Mouse (Mus musculus): ENCODE data around the gene Shank2. TPM values are rescaled to one million over a fixed set of nuclear protein-coding genes. Genes with fewer than 3 reads are reported as not detected.
A peak's percentile ranks its signal among the peaks of the same experiment; 100 is the strongest.

Shank2 gene
- polyA plus RNA-seq, 1 experiment from 2014 or later: 0.39 TPM

DNA sequence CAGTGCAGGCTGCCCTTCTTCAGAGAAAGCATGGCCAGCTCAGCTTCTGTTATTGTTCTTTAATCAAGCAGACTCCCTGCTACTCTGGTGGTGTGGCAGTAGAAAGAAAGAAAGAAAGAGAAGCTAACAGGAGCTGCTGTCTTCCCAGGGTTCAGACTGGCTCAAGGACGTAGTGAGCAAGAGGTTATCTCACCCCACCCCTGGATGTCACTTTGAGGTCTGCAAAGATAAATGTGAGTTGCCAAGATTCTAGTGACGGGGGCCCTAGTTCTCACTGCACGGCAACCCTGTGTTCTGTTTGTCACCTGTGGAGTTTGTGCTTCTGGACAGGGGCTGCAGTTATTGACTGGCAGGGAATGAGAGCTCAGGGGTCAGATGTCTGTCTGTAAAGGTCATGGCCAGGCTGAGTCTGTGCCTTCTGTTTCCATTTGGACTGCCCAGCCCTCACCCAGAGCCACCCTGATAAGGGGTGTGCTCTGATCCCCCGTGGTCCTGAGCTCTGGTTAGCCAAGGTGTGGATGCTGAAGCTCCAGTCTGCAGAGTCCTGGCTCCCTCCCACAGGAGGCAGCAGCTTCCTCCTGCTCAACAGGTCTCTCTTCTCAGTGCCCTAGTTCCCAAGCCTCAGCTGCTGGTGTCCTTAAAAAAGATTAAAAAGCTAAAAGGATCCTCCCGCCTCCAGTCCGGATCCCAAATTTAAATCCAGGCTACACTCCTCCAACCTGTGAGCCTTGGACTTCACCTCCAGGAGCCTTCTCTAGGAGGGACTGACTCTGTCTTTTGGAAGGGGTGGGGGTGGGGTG lies 238.0 kb downstream of the Shank2 start:
- Histone ChIP-seq H3K4me3 (no peak overlapping the region), H3K9me3 (no peaks in the 10 kb centered on the region), H3K4me2 (replicated peaks) (no peak overlapping the region), H3K9ac (no peak overlapping the region), H3K27ac (no peak overlapping the region), H3K36me3 (no peaks in the 10 kb centered on the region), H3K4me1 (peaks cover 12% of the 10 kb centered on the region), H3K27me3 (peaks cover 5% of the 10 kb centered on the region; the same call in 1 of the 2 replicates)
- ATAC-seq (ENCODE audit: low FRiP score, low read depth): no peak
- 45% methylated on average over 6 of the region's 6 CpGs for WGBS

DNA sequence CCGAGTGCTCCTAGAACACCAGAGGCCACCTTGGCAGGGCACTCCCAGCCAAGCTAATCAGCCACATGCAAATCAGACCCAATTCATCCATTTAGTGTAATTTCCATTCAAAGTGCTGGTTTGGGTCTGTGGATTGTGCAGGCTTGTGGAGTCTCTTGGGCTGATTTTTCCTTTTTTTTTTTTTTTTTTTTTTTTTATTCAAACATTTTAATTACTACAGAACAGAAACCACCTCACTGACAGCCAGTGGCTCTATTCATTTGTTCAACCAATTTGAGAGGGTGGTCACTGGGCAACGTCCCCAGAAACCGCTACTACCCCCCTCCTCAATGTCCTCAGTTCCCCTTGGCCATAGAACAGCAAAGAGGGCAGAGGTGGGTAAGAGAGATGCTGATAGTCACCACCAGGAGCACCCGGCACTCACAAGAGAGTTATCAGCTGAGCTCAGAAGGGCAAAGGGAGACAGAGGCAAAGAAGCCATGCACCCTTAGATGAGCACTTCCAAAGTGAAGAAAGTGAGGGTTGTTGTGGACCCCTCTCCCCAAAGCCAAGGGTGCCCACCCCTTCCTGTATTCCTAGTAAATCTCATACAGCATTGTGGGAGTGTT lies 239.1 kb downstream of the Shank2 start:
- ATAC-seq (ENCODE audit: low FRiP score, low read depth): no peak
- Histone ChIP-seq H3K9me3 (no peaks in the 10 kb centered on the region), H3K4me3 (no peak overlapping the region), H3K36me3 (no peaks in the 10 kb centered on the region), H3K4me2 (replicated peaks) (no peak overlapping the region), H3K27me3 (peaks cover 5% of the 10 kb centered on the region; the same call in 1 of the 2 replicates), H3K9ac (no peak overlapping the region), H3K27ac (no peak overlapping the region), H3K4me1 (peaks cover 12% of the 10 kb centered on the region)
- WGBS: 79% methylated on average over 4 of the region's 4 CpGs

DNA sequence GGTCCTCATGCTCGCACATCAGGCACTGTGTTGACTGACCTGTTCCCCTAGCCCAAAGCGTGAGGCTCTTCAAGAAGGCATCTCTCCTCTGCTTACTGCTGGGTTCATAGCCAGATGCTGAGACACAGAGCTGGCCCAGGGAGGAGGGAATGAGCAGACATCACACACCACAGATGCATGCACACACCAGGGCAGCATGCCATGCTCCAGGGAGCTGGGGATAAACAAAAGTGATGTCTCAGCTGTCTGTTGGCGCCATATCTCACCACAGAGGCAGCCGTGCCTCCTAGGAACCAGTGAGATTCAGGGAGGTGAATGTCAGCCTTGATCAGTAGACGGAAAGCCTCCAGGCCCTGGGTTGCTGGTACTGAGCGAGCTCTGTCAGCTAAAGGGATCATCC lies 242.5 kb downstream of the Shank2 start:
- ATAC-seq (ENCODE audit: low FRiP score, low read depth): no peak
- no peak overlapping the region for H3K27ac ChIP-seq
- WGBS: 83% methylated on average over 6 of the region's 6 CpGs

DNA sequence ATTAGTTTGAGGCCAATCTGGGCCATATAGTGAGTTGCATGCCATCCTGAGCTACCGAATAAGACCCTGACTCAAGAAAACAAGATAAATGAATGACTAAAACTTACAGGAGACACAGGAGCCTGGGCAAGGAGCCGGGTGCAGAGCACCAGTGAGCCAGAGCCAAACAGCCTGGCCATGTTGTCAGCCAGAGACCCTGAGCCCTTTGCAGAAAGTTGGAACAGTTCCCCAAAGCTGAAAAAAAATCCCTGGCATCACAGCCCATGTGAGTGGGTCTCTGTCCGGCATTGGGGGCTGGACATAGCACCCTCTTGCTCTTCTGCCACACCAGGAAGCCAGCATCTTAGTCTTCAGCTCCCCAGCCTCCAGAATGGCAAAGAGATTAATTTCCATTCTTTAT lies 244.5 kb downstream of the Shank2 start:
- Histone ChIP-seq H3K4me1 (no peaks in the 10 kb centered on the region), H3K9me3 (no peaks in the 10 kb centered on the region), H3K27ac (no peak overlapping the region), H3K4me2 (replicated peaks) (no peak overlapping the region), H3K4me3 (no peak overlapping the region), H3K36me3 (no peaks in the 10 kb centered on the region), H3K9ac (no peak overlapping the region), H3K27me3 (0 out of 2 replicates have a peak, but pooled peaks cover 2% of the 10 kb centered on the region)
- WGBS: 75% methylated on average over 3 of the region's 3 CpGs
- no peak for ATAC-seq (ENCODE audit: low FRiP score, low read depth)

More for the DNA sequence above, 242.5 kb downstream of the Shank2 start:
- Histone ChIP-seq H3K4me3 (no peak overlapping the region), H3K27me3 (0 out of 2 replicates have a peak, but pooled peaks cover 2% of the 10 kb centered on the region), H3K4me2 (replicated peaks) (no peak overlapping the region), H3K36me3 (no peaks in the 10 kb centered on the region), H3K9me3 (no peaks in the 10 kb centered on the region), H3K9ac (no peak overlapping the region), H3K4me1 (0 out of 2 replicates have a peak, but pooled peaks cover 2% of the 10 kb centered on the region)

DNA sequence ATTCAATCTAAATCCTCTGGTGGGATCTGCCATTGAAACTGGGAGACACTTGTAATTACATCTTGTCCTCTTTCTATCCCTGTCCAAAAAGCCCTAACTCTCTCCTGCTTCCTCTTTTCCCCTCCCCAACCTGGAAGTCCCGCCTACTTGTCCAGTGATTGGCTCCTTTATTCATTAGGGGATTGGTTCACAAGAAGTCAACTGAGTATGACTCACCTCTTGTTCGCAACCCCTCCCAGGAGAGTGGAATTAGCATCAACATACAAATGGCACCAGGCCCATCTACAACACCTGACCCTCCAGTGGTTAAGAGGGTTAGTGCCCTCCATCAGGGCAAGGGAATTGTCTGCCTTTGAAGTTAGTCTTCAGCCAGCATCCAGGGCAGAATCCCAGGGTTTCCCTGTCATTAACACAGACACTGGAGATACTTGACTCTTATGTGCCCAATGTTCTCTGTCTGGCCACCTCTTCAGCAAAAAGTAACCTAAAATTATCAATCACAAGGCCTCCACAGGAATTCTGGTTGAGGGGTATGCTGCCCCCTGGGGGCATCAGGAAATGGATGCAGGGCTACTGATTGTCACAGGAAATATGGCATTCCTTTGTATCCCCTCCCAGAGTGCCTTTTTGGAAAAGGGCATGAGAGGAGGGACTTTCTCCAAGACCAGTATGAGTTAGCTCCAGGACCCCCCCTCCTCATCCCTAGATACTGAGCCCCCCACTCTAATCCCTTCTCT lies 247.1 kb downstream of the Shank2 start:
- ATAC-seq (ENCODE audit: low FRiP score, low read depth): no peak
- 41% methylated on average over 2 of the region's 2 CpGs for WGBS

DNA sequence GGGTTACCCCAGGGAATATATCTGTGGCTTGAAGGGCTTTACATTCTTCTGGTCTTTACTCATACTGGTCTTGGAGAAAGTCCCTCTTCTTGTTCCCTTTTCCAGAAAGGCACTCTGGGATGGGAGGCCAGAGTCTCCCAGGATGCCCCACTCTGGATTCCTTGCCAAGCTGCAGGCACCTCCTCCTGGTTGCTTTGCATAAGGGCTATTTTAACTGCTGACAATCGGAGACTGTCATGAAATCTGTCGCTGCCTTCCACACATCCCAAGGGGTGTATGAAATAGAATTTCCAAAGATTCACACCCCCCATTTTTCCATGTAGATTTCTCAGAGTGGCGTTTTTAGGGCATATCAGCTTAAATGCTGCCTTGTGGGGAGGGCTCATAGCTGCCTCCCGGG lies 249.1 kb downstream of the Shank2 start:
- Histone ChIP-seq H3K4me3 (no peak overlapping the region), H3K27ac (no peak overlapping the region), H3K36me3 (no peaks in the 10 kb centered on the region), H3K9ac (no peak overlapping the region), H3K4me2 (replicated peaks) (no peak overlapping the region), H3K27me3 (no peaks in the 10 kb centered on the region), H3K9me3 (no peaks in the 10 kb centered on the region), H3K4me1 (no peaks in the 10 kb centered on the region)
- ATAC-seq (ENCODE audit: low FRiP score, low read depth): no peak
- 74% methylated on average over 4 of the region's 4 CpGs for WGBS

More for the DNA sequence above, 247.1 kb downstream of the Shank2 start:
- H3K4me2 ChIP-seq (replicated peaks): no peak overlapping the region
- no peak overlapping the region for H3K9ac ChIP-seq
- H3K36me3 ChIP-seq: no peaks in the 10 kb centered on the region
- H3K9me3 ChIP-seq: no peaks in the 10 kb centered on the region
- H3K27ac ChIP-seq: no peak overlapping the region
- H3K4me3 ChIP-seq: no peak overlapping the region
- no peaks in the 10 kb centered on the region for H3K4me1 ChIP-seq
- 0 out of 2 replicates have a peak, but pooled peaks cover 2% of the 10 kb centered on the region for H3K27me3 ChIP-seq

DNA sequence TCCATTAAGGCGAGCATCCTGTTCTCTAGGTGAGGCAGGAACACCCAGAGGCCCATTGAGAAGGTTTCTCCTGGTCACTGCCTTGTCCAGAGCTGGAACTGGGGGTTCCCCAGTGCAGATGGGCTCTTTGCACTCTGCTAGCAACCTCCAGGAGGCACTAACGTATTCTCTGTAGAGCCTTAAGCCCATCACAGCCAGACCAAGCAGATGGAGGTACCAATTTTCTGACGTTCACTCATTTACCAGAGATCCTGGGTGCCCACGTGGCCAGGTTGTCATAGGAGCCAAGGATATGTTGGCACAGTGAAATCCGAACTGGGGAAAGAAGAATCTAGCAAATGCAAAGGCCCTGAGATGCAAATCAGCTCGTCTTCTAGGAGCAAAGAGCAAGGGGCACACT lies 249.5 kb downstream of the Shank2 start:
- no peak overlapping the region for H3K4me3 ChIP-seq
- no peak overlapping the region for H3K9ac ChIP-seq
- no peaks in the 10 kb centered on the region for H3K27me3 ChIP-seq
- no peak overlapping the region for H3K27ac ChIP-seq
- no peaks in the 10 kb centered on the region for H3K4me1 ChIP-seq
- 61% methylated on average over 6 of the region's 6 CpGs for WGBS
- no peak overlapping the region for H3K4me2 ChIP-seq (replicated peaks)
- no peaks in the 10 kb centered on the region for H3K36me3 ChIP-seq
- ATAC-seq (ENCODE audit: low FRiP score, low read depth): no peak
- no peaks in the 10 kb centered on the region for H3K9me3 ChIP-seq

DNA sequence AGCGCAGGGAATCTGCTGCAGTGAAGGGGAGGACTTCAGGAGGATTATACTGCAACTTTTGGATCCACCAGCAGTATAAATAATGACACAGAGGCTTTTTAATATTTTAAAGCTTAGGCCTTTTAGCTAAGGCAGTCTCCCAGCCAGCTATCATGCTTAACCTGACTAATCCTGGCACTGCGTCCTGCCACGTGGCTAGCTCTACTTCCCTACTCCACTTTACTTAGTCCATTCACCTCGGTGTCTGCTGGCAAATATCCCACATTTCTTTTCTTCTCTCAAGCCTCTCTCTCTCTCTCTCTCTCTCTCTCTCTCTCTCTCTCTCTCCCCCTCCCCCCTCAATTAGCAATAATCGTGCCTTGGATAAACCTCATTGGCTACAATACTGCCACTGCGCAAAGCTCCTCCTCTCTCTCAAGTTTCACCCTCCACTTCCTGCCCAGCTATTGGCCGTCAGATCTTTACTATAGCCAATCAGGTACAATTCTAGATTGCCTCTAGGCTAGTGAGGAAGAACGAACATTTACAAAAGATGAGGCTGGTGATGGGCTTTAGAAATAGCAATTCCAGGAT lies 253.0 kb downstream of the Shank2 start:
- 0 out of 2 replicates have a peak overlapping the region, but pooled peaks have one; percentile 14 for H3K4me2 ChIP-seq (replicated peaks)

DNA sequence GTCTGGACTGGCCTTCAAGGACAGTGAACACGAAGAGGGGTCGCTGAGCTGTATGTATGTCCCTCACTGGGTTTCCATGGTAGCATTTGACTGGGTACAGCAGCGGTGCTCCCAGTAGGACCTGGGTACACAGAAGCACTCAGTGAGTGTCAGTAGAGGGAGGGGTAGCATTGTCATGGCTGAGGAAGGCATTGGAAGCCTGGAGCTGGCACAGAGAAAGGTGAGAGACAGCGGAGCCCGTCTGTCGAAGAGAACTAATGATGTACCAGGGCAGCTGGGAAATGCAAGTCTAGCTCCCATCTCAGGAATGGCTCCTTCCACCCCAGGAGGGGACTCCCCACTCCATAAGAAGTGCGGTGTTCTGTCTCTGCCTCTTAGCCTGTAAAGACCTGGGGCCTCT lies 256.1 kb downstream of the Shank2 start:
- WGBS: 69% methylated on average over 7 of the region's 7 CpGs
- no peak overlapping the region for H3K9ac ChIP-seq
- H3K27ac ChIP-seq: no peak overlapping the region
- H3K9me3 ChIP-seq: no peaks in the 10 kb centered on the region
- H3K4me3 ChIP-seq: no peak overlapping the region
- H3K36me3 ChIP-seq: no peaks in the 10 kb centered on the region
- no peak for ATAC-seq (ENCODE audit: low FRiP score, low read depth)
- H3K4me2 ChIP-seq (replicated peaks): no peak overlapping the region
- H3K4me1 ChIP-seq: no peaks in the 10 kb centered on the region
- no peaks in the 10 kb centered on the region for H3K27me3 ChIP-seq

More for the DNA sequence above, 253.0 kb downstream of the Shank2 start:
- ATAC-seq (ENCODE audit: low FRiP score, low read depth): no peak
- Histone ChIP-seq H3K27me3 (no peaks in the 10 kb centered on the region), H3K27ac (no peak overlapping the region), H3K36me3 (no peaks in the 10 kb centered on the region), H3K4me3 (no peak overlapping the region), H3K9me3 (no peaks in the 10 kb centered on the region), H3K9ac (no peak overlapping the region), H3K4me1 (no peaks in the 10 kb centered on the region)
- 34% methylated on average over 8 of the region's 8 CpGs for WGBS

DNA sequence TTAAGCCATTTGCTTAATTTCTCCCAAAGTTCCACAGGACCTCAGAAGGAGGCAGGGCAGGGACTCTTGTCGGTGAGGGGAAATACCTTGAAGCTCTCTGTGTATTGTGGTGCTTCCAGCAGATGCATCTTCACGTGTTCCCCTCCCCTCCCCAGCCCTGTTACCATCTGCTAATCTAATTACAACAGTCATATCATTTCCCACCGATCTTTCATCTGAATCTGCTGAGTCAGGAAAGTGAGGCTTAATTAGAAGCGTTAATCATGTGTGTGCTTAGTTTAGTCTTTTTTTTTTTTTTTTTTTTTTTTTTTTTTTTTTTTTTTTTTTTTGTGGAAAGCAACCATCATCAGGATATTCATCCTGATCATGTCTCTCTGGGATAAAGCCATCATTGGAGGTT lies 256.6 kb downstream of the Shank2 start:
- no peak for ATAC-seq (ENCODE audit: low FRiP score, low read depth)
- Histone ChIP-seq H3K9me3 (no peaks in the 10 kb centered on the region), H3K36me3 (no peaks in the 10 kb centered on the region), H3K9ac (no peak overlapping the region), H3K4me2 (replicated peaks) (no peak overlapping the region), H3K27me3 (no peaks in the 10 kb centered on the region), H3K4me3 (no peak overlapping the region), H3K4me1 (no peaks in the 10 kb centered on the region), H3K27ac (no peak overlapping the region)
- WGBS: 64% methylated on average over 4 of the region's 4 CpGs

DNA sequence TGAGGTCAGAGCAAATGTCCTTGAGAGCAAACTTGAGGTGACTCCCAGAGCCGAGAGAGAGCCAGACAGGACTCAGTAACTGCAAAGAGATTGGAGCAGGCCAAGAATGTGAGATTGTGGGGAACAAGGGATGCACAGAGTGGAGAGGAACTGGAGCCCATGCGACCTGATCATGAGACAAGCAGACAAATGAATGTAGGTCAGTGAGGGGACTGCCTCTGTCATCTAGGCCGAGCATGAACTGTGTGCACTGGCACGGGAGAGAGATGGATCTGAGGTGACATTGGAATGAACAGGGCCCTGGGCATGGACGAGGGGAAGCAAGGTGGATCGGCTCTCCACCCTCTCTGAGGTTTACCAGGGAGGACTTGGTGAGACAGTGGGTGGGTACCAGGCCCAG lies 260.9 kb downstream of the Shank2 start:
- Histone ChIP-seq H3K9me3 (no peaks in the 10 kb centered on the region), H3K9ac (no peak overlapping the region), H3K27me3 (no peaks in the 10 kb centered on the region), H3K4me3 (no peak overlapping the region), H3K4me2 (replicated peaks) (no peak overlapping the region), H3K27ac (no peak overlapping the region), H3K4me1 (no peaks in the 10 kb centered on the region), H3K36me3 (no peaks in the 10 kb centered on the region)
- ATAC-seq (ENCODE audit: low FRiP score, low read depth): no peak
- 78% methylated on average over 6 of the region's 6 CpGs for WGBS

DNA sequence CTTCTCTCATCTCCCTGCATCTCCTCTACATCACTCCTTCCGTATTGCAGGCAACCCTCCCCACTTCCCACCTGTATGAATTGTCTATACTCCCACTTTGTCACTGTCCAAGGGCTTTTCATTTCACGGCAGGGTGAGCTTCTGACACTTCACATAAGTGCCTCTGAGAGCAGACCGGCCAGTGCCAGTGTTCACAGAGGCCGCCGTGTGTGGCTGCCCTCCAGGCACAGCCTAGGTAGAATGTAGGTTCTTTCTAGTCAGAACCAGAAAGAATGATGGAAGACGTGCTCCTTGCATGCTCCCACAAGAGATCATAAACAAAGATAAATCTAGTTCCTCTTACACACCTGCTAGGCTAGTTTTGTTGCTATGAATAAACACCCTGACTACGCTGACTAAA lies 265.0 kb downstream of the Shank2 start:
- H3K4me1 ChIP-seq: no peaks in the 10 kb centered on the region
- H3K27me3 ChIP-seq: no peaks in the 10 kb centered on the region
- H3K27ac ChIP-seq: no peak overlapping the region
- H3K9ac ChIP-seq: no peak overlapping the region
- ATAC-seq (ENCODE audit: low FRiP score, low read depth): no peak
- WGBS: 69% methylated on average over 7 of the region's 7 CpGs
- no peak overlapping the region for H3K4me3 ChIP-seq
- no peak overlapping the region for H3K4me2 ChIP-seq (replicated peaks)
- H3K9me3 ChIP-seq: no peaks in the 10 kb centered on the region
- no peaks in the 10 kb centered on the region for H3K36me3 ChIP-seq
